Mouse (Mus musculus): ENCODE measurements around the gene Rnaseh1. TPM values are rescaled to one million over a fixed set of nuclear protein-coding genes. Genes with fewer than 3 reads are reported as not detected.
A peak's percentile ranks its signal among the peaks of the same experiment; 100 is the strongest.

The Rnaseh1 gene
- polyA plus RNA-seq (2012; rRNA removed), result 14.9 and 16.1 TPM in 2 replicates

DNA sequence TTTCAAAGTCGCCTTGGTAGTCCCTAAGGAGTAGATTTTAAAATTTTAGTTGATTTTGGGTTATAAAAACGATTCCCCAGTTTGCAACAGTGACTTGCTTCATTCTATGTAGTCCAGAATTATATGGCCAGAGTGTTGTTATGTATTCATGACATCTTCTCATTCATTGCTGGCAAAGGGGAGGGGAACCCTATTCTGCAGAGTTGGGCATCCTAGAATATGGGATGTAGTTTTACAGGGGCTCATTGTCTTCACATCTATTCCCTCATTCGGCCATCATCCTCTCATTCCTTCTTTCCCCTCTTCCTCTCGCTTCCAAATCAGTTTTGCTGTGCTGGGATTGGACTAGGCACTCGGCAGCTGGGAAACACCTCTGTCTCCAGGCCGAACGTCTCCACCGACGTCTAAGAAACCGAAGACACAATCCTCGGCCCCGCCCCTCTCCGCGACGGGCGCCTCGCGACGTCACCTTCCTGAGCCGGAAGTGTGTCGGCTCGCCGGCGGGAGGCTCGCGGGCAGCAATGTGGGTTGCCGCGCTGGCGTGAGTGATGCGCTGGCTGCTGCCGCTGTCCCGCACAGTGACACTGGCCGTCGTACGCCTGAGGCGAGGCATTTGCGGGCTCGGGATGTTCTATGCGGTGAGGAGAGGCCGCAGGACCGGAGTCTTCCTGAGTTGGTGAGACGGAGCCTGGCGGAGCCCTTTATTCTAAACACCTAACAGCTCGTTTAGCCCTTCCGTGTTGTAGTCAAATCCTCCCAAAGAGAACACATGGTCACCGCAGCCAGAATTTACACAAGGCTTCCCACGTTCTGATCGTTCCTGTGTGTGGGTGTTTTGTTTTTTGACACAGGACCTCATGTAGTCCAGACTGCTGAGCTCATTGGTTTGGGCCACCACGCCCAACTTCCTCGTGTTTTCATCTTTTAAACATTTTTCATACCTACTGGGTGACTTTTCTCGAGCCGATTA is at the start of gene Rnaseh1:
Gene Rnaseh1, plus strand, starts transcription at position 462 of the 970 bp plus-strand sequence.
- Histone ChIP-seq H3K27ac (ENCODE audit: control insufficient read depth, insufficient read depth, low read length) (no peak within 1 kb of the TSS), H3K4me1 (replicated peaks; ENCODE audit: control insufficient read depth, insufficient read depth, low read length) (peaks cover 4% of the 10 kb centered on the region), H3K36me3 (ENCODE audit: control insufficient read depth, insufficient read depth, low read length) (no peaks in the 10 kb centered on the region), H3K27me3 (ENCODE audit: control insufficient read depth, insufficient read depth, low read length) (no peaks in the 10 kb centered on the region), H3K4me3 (ENCODE audit: control insufficient read depth, insufficient read depth, low read length) (peak within 1 kb of the TSS; percentile 74)
- 3% methylated on average over 52 of the region's 52 CpGs for WGBS
- DNase-seq, result peak; percentile 91
- TF ChIP-seq POLR2A (IDR thresholded peaks at IDR 0.05; ENCODE audit: control insufficient read depth, extremely low read depth, insufficient read depth, low read length, poor library complexity) (peak; percentile 72), CTCF (IDR thresholded peaks at IDR 0.05; ENCODE audit: borderline replicate concordance, control insufficient read depth, extremely low read depth, insufficient read depth, low read length, poor library complexity) (no peak)

DNA sequence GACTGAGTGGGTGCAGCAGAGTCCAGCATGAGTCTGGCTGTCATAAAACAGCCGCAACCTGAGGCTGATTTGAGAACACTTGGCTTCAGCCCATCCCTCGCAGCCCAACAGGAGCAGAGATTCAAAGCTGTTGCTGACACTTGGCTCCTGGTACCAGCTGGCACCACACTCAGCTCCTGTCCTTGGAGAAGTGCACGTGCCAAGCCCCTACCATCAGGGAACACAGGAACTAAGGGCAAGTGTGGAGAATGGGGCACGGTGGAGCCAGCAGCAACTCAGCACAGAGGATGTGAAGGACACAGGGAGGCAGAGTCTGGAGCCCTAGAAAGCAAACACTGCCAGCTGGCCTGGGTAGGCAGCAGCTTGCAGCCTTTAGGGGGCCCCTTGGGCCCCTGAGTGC is 47.1 kb upstream of the Rnaseh1 start:
- no peaks in the 10 kb centered on the region for H3K36me3 ChIP-seq (ENCODE audit: control insufficient read depth, insufficient read depth, low read length)
- H3K27ac ChIP-seq (ENCODE audit: control insufficient read depth, insufficient read depth, low read length), result no peak overlapping the region
- DNase-seq, result no peak
- 42% methylated on average over 4 of the region's 4 CpGs for WGBS
- H3K4me3 ChIP-seq (ENCODE audit: control insufficient read depth, insufficient read depth, low read length), result no peak overlapping the region
- TF ChIP-seq POLR2A (IDR thresholded peaks at IDR 0.05; ENCODE audit: control insufficient read depth, extremely low read depth, insufficient read depth, low read length, poor library complexity) (no peak), CTCF (IDR thresholded peaks at IDR 0.05; ENCODE audit: borderline replicate concordance, control insufficient read depth, extremely low read depth, insufficient read depth, low read length, poor library complexity) (no peak)
- no peaks in the 10 kb centered on the region for H3K27me3 ChIP-seq (ENCODE audit: control insufficient read depth, insufficient read depth, low read length)
- no peaks in the 10 kb centered on the region for H3K4me1 ChIP-seq (replicated peaks; ENCODE audit: control insufficient read depth, insufficient read depth, low read length)

DNA sequence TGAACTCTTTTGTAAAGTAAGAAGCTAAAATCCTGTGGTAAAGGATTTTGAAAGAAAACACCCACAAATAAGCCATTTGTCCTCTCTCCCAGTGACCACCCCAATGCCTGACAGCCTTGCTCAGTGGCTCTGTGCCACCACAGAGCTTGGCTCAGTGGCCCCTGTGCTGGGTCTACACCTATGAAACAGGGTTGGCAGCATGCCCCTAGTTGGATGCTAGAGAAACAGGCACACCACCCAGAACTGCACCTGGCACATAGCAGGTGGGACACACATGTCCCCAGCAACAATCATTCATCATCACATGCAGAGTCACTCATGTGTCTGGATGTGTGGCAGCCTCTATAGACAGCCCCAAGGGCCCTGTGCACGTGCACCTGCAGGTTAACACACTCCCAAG is 45.9 kb upstream of the Rnaseh1 start:
- Histone ChIP-seq H3K4me1 (replicated peaks; ENCODE audit: control insufficient read depth, insufficient read depth, low read length) (no peaks in the 10 kb centered on the region), H3K27me3 (ENCODE audit: control insufficient read depth, insufficient read depth, low read length) (no peaks in the 10 kb centered on the region), H3K27ac (ENCODE audit: control insufficient read depth, insufficient read depth, low read length) (no peak overlapping the region), H3K36me3 (ENCODE audit: control insufficient read depth, insufficient read depth, low read length) (no peaks in the 10 kb centered on the region), H3K4me3 (ENCODE audit: control insufficient read depth, insufficient read depth, low read length) (no peak overlapping the region)
- TF ChIP-seq POLR2A (IDR thresholded peaks at IDR 0.05; ENCODE audit: control insufficient read depth, extremely low read depth, insufficient read depth, low read length, poor library complexity) (no peak), CTCF (IDR thresholded peaks at IDR 0.05; ENCODE audit: borderline replicate concordance, control insufficient read depth, extremely low read depth, insufficient read depth, low read length, poor library complexity) (no peak)
- no peak for DNase-seq
- WGBS, result 69% methylated on average over 1 of the region's 1 CpGs

DNA sequence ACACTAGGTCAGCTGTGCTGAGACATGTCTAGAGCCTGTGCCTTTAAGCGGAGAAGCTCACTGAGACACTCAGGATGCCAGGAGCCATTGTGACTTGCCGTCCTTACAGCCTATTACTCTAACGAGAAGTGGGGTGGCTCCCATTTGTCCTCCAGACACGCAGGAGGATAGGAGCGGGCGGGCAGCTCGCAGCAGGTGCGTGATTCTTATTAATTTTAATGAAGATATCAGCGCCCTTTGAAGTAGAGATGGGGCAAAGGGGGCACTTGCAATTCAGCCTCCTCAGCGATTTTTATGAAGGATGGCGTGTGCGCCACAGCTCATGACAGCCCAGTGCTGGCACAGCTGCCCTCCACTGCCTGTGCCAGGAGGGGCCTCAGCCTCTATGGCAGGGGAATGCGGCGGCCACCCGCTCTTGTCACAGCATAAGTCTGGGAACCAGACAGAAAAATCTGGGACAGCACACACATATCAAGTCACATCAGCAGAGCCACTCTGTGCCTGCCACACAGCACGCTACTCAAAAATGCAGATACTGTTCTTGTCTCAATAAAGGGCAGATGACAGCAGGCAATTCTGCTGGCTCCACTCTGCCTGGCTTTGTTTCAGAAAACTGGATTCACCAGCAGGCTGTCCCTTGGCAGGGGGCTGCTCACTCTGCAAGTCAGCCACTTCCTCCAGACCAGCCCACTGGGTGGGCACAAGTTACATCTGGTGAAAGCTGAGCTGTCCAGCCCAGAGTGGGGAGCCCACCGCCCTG is 41.7 kb upstream of the Rnaseh1 start:
- WGBS, result 77% methylated on average over 17 of the region's 17 CpGs

DNA sequence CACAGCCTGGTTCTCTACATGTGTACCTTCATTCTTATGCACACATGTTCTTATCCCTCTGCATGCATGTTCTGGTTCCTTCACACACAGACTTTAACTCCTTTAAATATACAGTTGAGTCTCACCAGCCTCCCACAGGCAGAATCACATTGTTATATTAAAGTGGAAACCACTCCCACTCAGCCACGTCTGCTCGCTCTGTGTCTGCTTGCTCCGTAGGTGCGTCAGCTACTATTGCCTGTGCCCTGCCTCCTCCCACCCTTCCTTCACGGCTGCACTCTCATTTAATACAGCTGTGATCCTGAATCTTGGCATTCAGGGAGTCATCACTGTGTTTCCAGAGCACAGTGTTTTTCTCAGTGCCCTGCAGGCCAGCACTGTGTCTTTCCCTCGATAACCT is 37.0 kb upstream of the Rnaseh1 start:
- Histone ChIP-seq H3K4me3 (ENCODE audit: control insufficient read depth, insufficient read depth, low read length) (no peak overlapping the region), H3K4me1 (replicated peaks; ENCODE audit: control insufficient read depth, insufficient read depth, low read length) (no peaks in the 10 kb centered on the region; the same call in 1 of the 2 replicates), H3K27ac (ENCODE audit: control insufficient read depth, insufficient read depth, low read length) (no peak overlapping the region), H3K27me3 (ENCODE audit: control insufficient read depth, insufficient read depth, low read length) (no peaks in the 10 kb centered on the region), H3K36me3 (ENCODE audit: control insufficient read depth, insufficient read depth, low read length) (no peaks in the 10 kb centered on the region)
- no peak for DNase-seq
- TF ChIP-seq POLR2A (IDR thresholded peaks at IDR 0.05; ENCODE audit: control insufficient read depth, extremely low read depth, insufficient read depth, low read length, poor library complexity) (no peak), CTCF (IDR thresholded peaks at IDR 0.05; ENCODE audit: borderline replicate concordance, control insufficient read depth, extremely low read depth, insufficient read depth, low read length, poor library complexity) (no peak)
- 87% methylated on average over 6 of the region's 6 CpGs for WGBS

More for the DNA sequence above, 41.7 kb upstream of the Rnaseh1 start:
- no peak overlapping the region; the same call in 1 of the 2 replicates for H3K27ac ChIP-seq (ENCODE audit: control insufficient read depth, insufficient read depth, low read length)
- no peaks in the 10 kb centered on the region for H3K36me3 ChIP-seq (ENCODE audit: control insufficient read depth, insufficient read depth, low read length)
- no peak for DNase-seq
- TF ChIP-seq CTCF (IDR thresholded peaks at IDR 0.05; ENCODE audit: borderline replicate concordance, control insufficient read depth, extremely low read depth, insufficient read depth, low read length, poor library complexity) (no peak), POLR2A (IDR thresholded peaks at IDR 0.05; ENCODE audit: control insufficient read depth, extremely low read depth, insufficient read depth, low read length, poor library complexity) (no peak)
- no peaks in the 10 kb centered on the region for H3K27me3 ChIP-seq (ENCODE audit: control insufficient read depth, insufficient read depth, low read length)
- H3K4me1 ChIP-seq (replicated peaks; ENCODE audit: control insufficient read depth, insufficient read depth, low read length), result no peaks in the 10 kb centered on the region
- H3K4me3 ChIP-seq (ENCODE audit: control insufficient read depth, insufficient read depth, low read length), result no peak overlapping the region

DNA sequence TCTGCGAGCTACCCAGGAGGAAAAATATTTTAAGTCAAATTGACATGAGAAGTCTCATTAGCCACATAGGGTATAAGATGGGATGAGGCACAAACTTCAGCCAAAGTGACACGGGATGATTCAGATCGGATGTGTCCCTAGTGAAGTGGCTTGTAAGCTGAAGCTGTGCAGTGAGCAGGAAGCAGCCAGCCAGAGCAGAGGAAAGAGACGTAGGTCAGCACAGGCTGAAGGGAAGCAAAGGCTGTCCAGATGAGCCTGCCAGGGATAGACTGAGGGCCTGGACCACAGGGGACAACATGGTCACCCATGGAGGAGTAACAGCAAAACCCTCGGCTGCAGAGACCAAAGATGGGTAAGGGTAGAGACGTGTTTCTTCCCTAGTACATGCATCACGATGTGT is 35.0 kb upstream of the Rnaseh1 start:
- TF ChIP-seq CTCF (IDR thresholded peaks at IDR 0.05; ENCODE audit: borderline replicate concordance, control insufficient read depth, extremely low read depth, insufficient read depth, low read length, poor library complexity), result no peak
- TF ChIP-seq POLR2A (IDR thresholded peaks at IDR 0.05; ENCODE audit: control insufficient read depth, extremely low read depth, insufficient read depth, low read length, poor library complexity), result no peak
- Histone ChIP-seq H3K4me1 (replicated peaks; ENCODE audit: control insufficient read depth, insufficient read depth, low read length) (no peaks in the 10 kb centered on the region; the same call in 1 of the 2 replicates), H3K36me3 (ENCODE audit: control insufficient read depth, insufficient read depth, low read length) (no peaks in the 10 kb centered on the region), H3K27me3 (ENCODE audit: control insufficient read depth, insufficient read depth, low read length) (no peaks in the 10 kb centered on the region), H3K27ac (ENCODE audit: control insufficient read depth, insufficient read depth, low read length) (no peak overlapping the region), H3K4me3 (ENCODE audit: control insufficient read depth, insufficient read depth, low read length) (no peak overlapping the region)
- 79% methylated on average over 7 of the region's 7 CpGs for WGBS
- DNase-seq, result no peak
